In the genomic region with DNA sequence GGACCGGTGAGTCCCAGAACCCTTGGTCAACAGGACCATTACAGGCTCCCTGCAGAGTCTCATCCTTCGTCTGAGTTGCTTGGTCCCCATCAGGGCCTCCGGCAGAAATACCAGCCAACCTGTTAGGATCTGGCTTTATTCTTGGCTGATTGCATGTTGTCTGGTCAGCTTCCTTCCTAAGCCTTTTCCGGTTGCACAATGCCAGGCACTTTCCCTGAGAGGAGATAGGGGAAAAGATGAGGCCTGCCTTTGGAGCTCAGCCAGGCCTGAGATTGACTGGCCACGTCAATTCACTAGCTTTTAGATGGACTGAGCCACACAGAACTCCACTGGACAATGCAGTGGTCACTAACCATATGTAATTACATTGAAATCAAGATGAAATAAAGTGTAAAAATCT, we compare ENCODE assay signal across 10 mouse cellular contexts.
DNase-seq lines count a peak whose midpoint lies in the region; ATAC-seq lines count a peak whose summit lies in the region.
"Had no signal": no experiment of that assay in that cellular context is flagged by ENCODE, and none has a peak within 500 bp of the region (broad histone marks: within the 10 kb centered on the region; RNA-seq: fewer than 3 reads in every experiment).

No protein-coding gene starts in this region.

- no peaks in the 10 kb centered on the region for H3K27me3 ChIP-seq in heart, embryonic 11.5 days (ENCODE audit: control insufficient read depth, insufficient read depth, low read length)
- no peaks in the 10 kb centered on the region; the same call in 1 of the 2 replicates for H3K27me3 ChIP-seq in midbrain, embryonic 10.5 days (ENCODE audit: low read depth, poor library complexity, severe bottlenecking)
- H3K27me3 ChIP-seq in midbrain, embryonic 15.5 days (replicated peaks) = no peaks in the 10 kb centered on the region
- no peaks in the 10 kb centered on the region for H3K27me3 ChIP-seq in limb, embryonic 10.5 days (ENCODE audit: low read depth, poor library complexity, severe bottlenecking)
- H3K27me3 ChIP-seq: Patski had no signal

- no peak overlapping the region for H3K27ac ChIP-seq in heart, embryonic 11.5 days (ENCODE audit: low read depth, low read length)
- peak overlapping the region; percentile 68 for H3K27ac ChIP-seq in midbrain, embryonic 10.5 days (replicated peaks)
- H3K27ac ChIP-seq in midbrain, embryonic 15.5 days = no peak overlapping the region
- H3K27ac ChIP-seq in limb, embryonic 10.5 days = peak overlapping the region; percentile 80; the same call in 1 of the 2 replicates
- H3K27ac ChIP-seq: liver, embryonic 14.5 days had no signal

- H3K9ac ChIP-seq in heart, embryonic 11.5 days (ENCODE audit: low read depth, low read length) = no peak overlapping the region
- H3K9ac ChIP-seq in midbrain, embryonic 15.5 days = no peak overlapping the region
- H3K9ac ChIP-seq: liver, embryonic 14.5 days had no signal

- DNase-seq in heart, adult 11 months = peak; percentile 95
- DNase-seq in midbrain, embryonic 10.5 days (ENCODE audit: low spot score) = no peak
- DNase-seq in limb, embryonic 10.5 days (ENCODE audit: low spot score) = no peak
- no peak for DNase-seq in cerebellum, postnatal 36 days
- DNase-seq in cerebellum, adult 11 months = no peak
- no peak for DNase-seq in left cerebral cortex, adult 11 months (ENCODE audit: low spot score)

- H3K9me3 ChIP-seq in heart, embryonic 11.5 days (replicated peaks; ENCODE audit: control insufficient read depth, low read length) = no peaks in the 10 kb centered on the region
- 0 out of 2 replicates have a peak, but pooled peaks cover 3% of the 10 kb centered on the region for H3K9me3 ChIP-seq in midbrain, embryonic 10.5 days (replicated peaks)
- no peaks in the 10 kb centered on the region for H3K9me3 ChIP-seq in midbrain, embryonic 15.5 days
- no peaks in the 10 kb centered on the region for H3K9me3 ChIP-seq in limb, embryonic 10.5 days (replicated peaks)

- H3K4me1 ChIP-seq in heart, embryonic 11.5 days (ENCODE audit: control insufficient read depth, insufficient read depth, low read length) = peaks cover 23% of the 10 kb centered on the region; the same call in 1 of the 2 replicates
- H3K4me1 ChIP-seq in midbrain, embryonic 10.5 days = peaks cover 46% of the 10 kb centered on the region
- no peaks in the 10 kb centered on the region for H3K4me1 ChIP-seq in midbrain, embryonic 15.5 days
- H3K4me1 ChIP-seq in limb, embryonic 10.5 days = peaks cover 82% of the 10 kb centered on the region

- 57% methylated on average over 5 of the region's 5 CpGs for WGBS in heart, embryonic 11.5 days (ENCODE audit: insufficient replicate concordance)
- WGBS in midbrain, embryonic 10.5 days = 82% methylated on average over 5 of the region's 5 CpGs
- WGBS in midbrain, embryonic 15.5 days = 83% methylated on average over 5 of the region's 5 CpGs
- 79% methylated on average over 5 of the region's 5 CpGs for WGBS in limb, embryonic 10.5 days

- no peak for ATAC-seq in heart, embryonic 11.5 days (replicated peaks; ENCODE audit: insufficient number of reproducible peaks, low FRiP score, low TSS enrichment)
- ATAC-seq in midbrain, embryonic 15.5 days (replicated peaks) = no peak
- ATAC-seq: Patski had no signal

- no peak overlapping the region for H3K4me2 ChIP-seq in heart, embryonic 11.5 days
- H3K4me2 ChIP-seq in midbrain, embryonic 15.5 days = no peak overlapping the region

- no peak overlapping the region for H3K4me3 ChIP-seq in heart, embryonic 11.5 days (ENCODE audit: low read depth, low read length)
- no peak overlapping the region for H3K4me3 ChIP-seq in midbrain, embryonic 10.5 days
- H3K4me3 ChIP-seq in midbrain, embryonic 15.5 days = no peak overlapping the region
- H3K4me3 ChIP-seq in limb, embryonic 10.5 days = no peak overlapping the region

- no peaks in the 10 kb centered on the region for H3K36me3 ChIP-seq in heart, embryonic 11.5 days (ENCODE audit: control insufficient read depth, insufficient read depth, low read length)
- H3K36me3 ChIP-seq in midbrain, embryonic 10.5 days = no peaks in the 10 kb centered on the region
- H3K36me3 ChIP-seq in midbrain, embryonic 15.5 days (replicated peaks) = no peaks in the 10 kb centered on the region
- 0 out of 2 replicates have a peak, but pooled peaks cover 4% of the 10 kb centered on the region for H3K36me3 ChIP-seq in limb, embryonic 10.5 days

Comparison
In these comparisons a context has a peak if more than half of its experiments do, and no peak if none do; other contexts are left out.
1. H3K27ac ChIP-seq: peak in midbrain, embryonic 10.5 days (single experiment) and limb, embryonic 10.5 days (single experiment); none in heart, embryonic 11.5 days (single experiment) and midbrain, embryonic 15.5 days (single experiment).